Mouse (Mus musculus) spleen, adult 2 months (tissue): Measurements from ENCODE around the gene Adamts9. TPM values are rescaled to one million over a fixed set of nuclear protein-coding genes. Genes with fewer than 3 reads are reported as not detected.

ENCODE experiments used
- DNase-seq, 2 experiments: peaks; one replicate each; pipeline versions ENCODE4 v3.0.0 to v3.0.0-alpha.2; 2012 to 2021; ENCODE audit warnings: low spot score in 2 of 2, low read depth in 1 of 2
- H3K27ac ChIP-seq: fragments of 200-500 bp; 2 replicates; pipeline ENCODE4 v1.5.1; 2012; ENCODE audit warnings: low read length, inconsistent platforms; ENCODE audit not compliant: insufficient read depth
- H3K27me3 ChIP-seq: fragments of 200-500 bp; 2 replicates; pipeline ENCODE4 v1.6.1; 2012; ENCODE audit warnings: mild to moderate bottlenecking, moderate library complexity, low read length, inconsistent platforms; ENCODE audit not compliant: control insufficient read depth, insufficient read depth
- H3K36me3 ChIP-seq: fragments of 200-500 bp; 2 replicates; pipeline ENCODE4 v1.6.1; 2012; ENCODE audit warnings: mild to moderate bottlenecking, low read length, inconsistent platforms; ENCODE audit not compliant: control insufficient read depth, insufficient read depth
- H3K4me1 ChIP-seq: fragments of 200-500 bp; 2 replicates; pipeline ENCODE4 v1.6.1; 2011; ENCODE audit warnings: inconsistent platforms; ENCODE audit not compliant: control insufficient read depth, insufficient read depth, insufficient read length
- H3K4me3 ChIP-seq: fragments of 200-500 bp; 2 replicates; pipeline ENCODE4 v1.5.1; 2011; ENCODE audit warnings: mild to moderate bottlenecking, inconsistent platforms; ENCODE audit not compliant: insufficient read depth, insufficient read length; ENCODE audit errors: extremely low read depth
- CTCF ChIP-seq: fragments of 200-500 bp; IDR thresholded peaks from 2 replicates; pipeline ENCODE4 v1.5.1; 2011; ENCODE audit warnings: mild to moderate bottlenecking, inconsistent platforms; ENCODE audit not compliant: insufficient read depth, insufficient read length, insufficient replicate concordance; ENCODE audit errors: extremely low read depth
- POLR2A ChIP-seq: fragments of 200-500 bp; IDR thresholded peaks from 2 replicates; pipeline ENCODE4 v1.6.1; 2011; ENCODE audit warnings: low read depth, low read length, inconsistent platforms
- WGBS: fragments of 180-500 bp; shearing (Covaris S2); methylation state at CpG from one replicate; pipeline ENCODE4 v1.1.7; 2018; 5-methylcytosine and 5-hydroxymethylcytosine counted together
- polyA plus RNA-seq: library from polyadenylated mRNA; depleted of rRNA; stranded (reverse); fragments of >200 nt; gene quantifications from 2 replicates; pipeline ENCODE4 v1.2.3, GENCODE M21; 2012

Adamts9 gene
- polyA plus RNA-seq, 1 experiment, result 1.5 TPM

- no peak for DNase-seq
- Histone ChIP-seq H3K36me3 (no peaks in the 10 kb centered on the region), H3K4me1 (no peaks in the 10 kb centered on the region), H3K4me3 (no peak overlapping the region), H3K27ac (no peak overlapping the region), H3K27me3 (peaks cover 4% of the 10 kb centered on the region; the same call in 1 of the 2 replicates)
- TF ChIP-seq CTCF (no peak), POLR2A (no peak)
- 51% methylated on average over 7 of the region's 7 CpGs for WGBS
Measured at GRCm38 (mm10) chr6:92944711-92945110, 1.4 kb upstream of the Adamts9 start.

- WGBS, result 10% methylated on average over 14 of the region's 14 CpGs
- Histone ChIP-seq H3K36me3 (no peaks in the 10 kb centered on the region), H3K4me1 (no peaks in the 10 kb centered on the region), H3K4me3 (peak overlapping the region; percentile 10; the same call in 1 of the 2 replicates), H3K27ac (peak overlapping the region; percentile 3; the same call in 1 of the 2 replicates), H3K27me3 (peaks cover 4% of the 10 kb centered on the region; the same call in 1 of the 2 replicates)
- no peak for TF ChIP-seq CTCF
- DNase-seq, result no peak
Measured at GRCm38 (mm10) chr6:92944048-92944685, 875 bp upstream of the Adamts9 start.

GRCm38 (mm10) chr6:92941756-92942420 lies 1.4 kb downstream of the Adamts9 start:
- no peak for DNase-seq
- H3K4me1 ChIP-seq, result no peaks in the 10 kb centered on the region
- no peaks in the 10 kb centered on the region for H3K36me3 ChIP-seq
- H3K4me3 ChIP-seq, result peak overlapping the region; percentile 34
- H3K27me3 ChIP-seq, result peaks cover 4% of the 10 kb centered on the region; the same call in 1 of the 2 replicates
- TF ChIP-seq POLR2A (no peak), CTCF (no peak)
- WGBS, result 2% methylated on average over 30 of the region's 30 CpGs
- no peak overlapping the region; the same call in 1 of the 2 replicates for H3K27ac ChIP-seq

GRCm38 (mm10) chr6:92941281-92941731 lies 2.0 kb downstream of the Adamts9 start:
- WGBS, result 2% methylated on average over 21 of the region's 21 CpGs
- no peak overlapping the region; the same call in 1 of the 2 replicates for H3K27ac ChIP-seq
- H3K36me3 ChIP-seq, result no peaks in the 10 kb centered on the region
- H3K4me1 ChIP-seq, result no peaks in the 10 kb centered on the region
- H3K4me3 ChIP-seq, result peak overlapping the region; percentile 34; the same call in 1 of the 2 replicates
- DNase-seq, result no peak
- TF ChIP-seq CTCF, result no peak
- no peak for TF ChIP-seq POLR2A
- peaks cover 4% of the 10 kb centered on the region; the same call in 1 of the 2 replicates for H3K27me3 ChIP-seq

GRCm38 (mm10) chr6:92940191-92941131 lies 2.8 kb downstream of the Adamts9 start:
- DNase-seq, result no peak

GRCm38 (mm10) chr6:92928261-92928660 lies 15.0 kb downstream of the Adamts9 start:
- H3K36me3 ChIP-seq, result no peaks in the 10 kb centered on the region
- no peaks in the 10 kb centered on the region for H3K4me1 ChIP-seq
- H3K4me3 ChIP-seq, result no peak overlapping the region
- no peak overlapping the region for H3K27ac ChIP-seq
- 72% methylated on average over 5 of the region's 5 CpGs for WGBS
- no peak for DNase-seq
- TF ChIP-seq POLR2A (no peak), CTCF (no peak)
- H3K27me3 ChIP-seq, result no peaks in the 10 kb centered on the region

More at GRCm38 (mm10) chr6:92940191-92941131, 2.8 kb downstream of the Adamts9 start:
- Histone ChIP-seq H3K27ac (peak overlapping the region; percentile 35; the same call in 1 of the 2 replicates), H3K4me3 (peak overlapping the region; percentile 30), H3K36me3 (no peaks in the 10 kb centered on the region), H3K4me1 (no peaks in the 10 kb centered on the region), H3K27me3 (peaks cover 4% of the 10 kb centered on the region; the same call in 1 of the 2 replicates)
- TF ChIP-seq CTCF (no peak), POLR2A (no peak)
- 7% methylated on average over 37 of the region's 37 CpGs for WGBS
